Mouse (Mus musculus) bone marrow, adult 2 months (tissue): ENCODE measurements around the gene Rfpl4. TPM values are rescaled to one million over a fixed set of nuclear protein-coding genes. Genes with fewer than 3 reads are reported as not detected.
A peak's percentile ranks its signal among the peaks of the same experiment; 100 is the strongest.
"Not testable (repeated sequence)": the region's sequence is repeated elsewhere in the genome, so short reads cannot be mapped to it uniquely, and the experiment has no call there.

ENCODE experiments used
- H3K27ac ChIP-seq: fragments of 200-500 bp; 2 replicates; pipeline ENCODE4 v1.5.1; 2012; ENCODE audit warnings: low read depth, mild to moderate bottlenecking, control low read depth, inconsistent platforms, low read length; ENCODE audit not compliant: control insufficient read depth, poor library complexity, insufficient read depth
- H3K4me1 ChIP-seq: fragments of 200-500 bp; 2 replicates; pipeline ENCODE4 v1.6.1; 2011; ENCODE audit warnings: low read length; ENCODE audit not compliant: control insufficient read depth, insufficient read depth
- H3K4me3 ChIP-seq: fragments of 200-500 bp; replicated peaks from 2 replicates; pipeline ENCODE3; 2011; ENCODE audit warnings: mild to moderate bottlenecking, low read depth, low read length, control low read depth; ENCODE audit not compliant: control insufficient read depth
- CTCF ChIP-seq: fragments of 200-500 bp; IDR thresholded peaks from 2 replicates; pipeline ENCODE4 v1.5.1; 2011; ENCODE audit warnings: low read length, control low read depth; ENCODE audit not compliant: control insufficient read depth, insufficient read depth
- POLR2A ChIP-seq: fragments of 200-500 bp; IDR thresholded peaks from 2 replicates; pipeline ENCODE4 v1.6.1; 2011; ENCODE audit warnings: low read depth, mild to moderate bottlenecking, control low read depth, low read length, borderline replicate concordance; ENCODE audit not compliant: control insufficient read depth
- WGBS: fragments of 180-500 bp; shearing (Covaris S2); methylation state at CpG from one replicate; pipeline ENCODE4 v1.1.7; 2018; 5-methylcytosine and 5-hydroxymethylcytosine counted together
- polyA plus RNA-seq: library from polyadenylated mRNA; stranded (reverse); fragments of >200 nt; gene quantifications from 2 replicates; pipeline ENCODE4 v1.2.4, GENCODE M21; 2011; ENCODE audit warnings: low replicate concordance; ENCODE audit not compliant: missing spikeins, insufficient read depth, insufficient read length

Gene Rfpl4
- polyA plus RNA-seq, 1 experiment: not detected

- Histone ChIP-seq H3K4me3 (no peak overlapping the region), H3K27ac (peak overlapping the region; percentile 25), H3K4me1 (peaks cover 2% of the 10 kb centered on the region; the same call in 1 of the 2 replicates)
- 72% methylated on average over 18 of the region's 18 CpGs for WGBS
- no peak for TF ChIP-seq POLR2A
- no peak for TF ChIP-seq CTCF
These were observed 33.2 kb downstream of the Rfpl4 start for GRCm38 (mm10) chr7:5083325-5084105.

GRCm38 (mm10) chr7:5081939-5082338, 34.8 kb downstream of the Rfpl4 start:
- Histone ChIP-seq H3K4me1 (peaks cover 2% of the 10 kb centered on the region; the same call in 1 of the 2 replicates), H3K4me3 (no peak overlapping the region)

GRCm38 (mm10) chr7:5081241-5081640, 35.5 kb downstream of the Rfpl4 start:
- Histone ChIP-seq H3K27ac (no peak overlapping the region), H3K4me3 (peak overlapping the region; percentile 12), H3K4me1 (peaks cover 2% of the 10 kb centered on the region; the same call in 1 of the 2 replicates)
- TF ChIP-seq POLR2A (no peak), CTCF (no peak)
- WGBS: 45% methylated on average over 6 of the region's 6 CpGs

More at GRCm38 (mm10) chr7:5081939-5082338, 34.8 kb downstream of the Rfpl4 start:
- H3K27ac ChIP-seq: no peak overlapping the region
- TF ChIP-seq CTCF (no peak), POLR2A (no peak)
- 90% methylated on average over 2 of the region's 2 CpGs for WGBS

GRCm38 (mm10) chr7:5080815-5081214, 35.9 kb downstream of the Rfpl4 start:
- TF ChIP-seq CTCF (no peak), POLR2A (no peak)
- Histone ChIP-seq H3K4me1 (peaks cover 2% of the 10 kb centered on the region; the same call in 1 of the 2 replicates), H3K4me3 (peak overlapping the region; percentile 98), H3K27ac (peak overlapping the region; percentile 98)
- 12% methylated on average over 6 of the region's 6 CpGs for WGBS

- Histone ChIP-seq H3K4me3 (peak within 1 kb of the TSS; percentile 98), H3K27ac (peak within 1 kb of the TSS; percentile 98), H3K4me1 (peaks cover 2% of the 10 kb centered on the region; the same call in 1 of the 2 replicates)
- under 1% methylated on average over 81 of the region's 81 CpGs for WGBS
- peak; percentile 61; the same call in 1 of the 2 replicates for TF ChIP-seq POLR2A
- TF ChIP-seq CTCF: no peak
These were observed 36.6 kb downstream of the Rfpl4 start, which contains the start of gene Epn1 for GRCm38 (mm10) chr7:5080010-5080751. Gene Epn1, plus strand, starts transcription at chr7:5080235.

- 43% methylated on average over 10 of the region's 13 CpGs for WGBS
- not testable (repeated sequence) for H3K4me1 ChIP-seq
- Histone ChIP-seq H3K4me3 (peak overlapping the region; percentile 98), H3K27ac (peak overlapping the region; percentile 98)
These were observed 37.3 kb downstream of the Rfpl4 start for GRCm38 (mm10) chr7:5079365-5080009.

- Histone ChIP-seq H3K27ac (no peak overlapping the region), H3K4me1 (no peaks in the 10 kb centered on the region; the same call in 1 of the 2 replicates)
- 58% methylated on average over 2 of the region's 2 CpGs for WGBS
These were observed 39.8 kb downstream of the Rfpl4 start for GRCm38 (mm10) chr7:5076931-5077330.

GRCm38 (mm10) chr7:5074984-5075383, 41.8 kb downstream of the Rfpl4 start:
- 92% methylated on average over 5 of the region's 5 CpGs for WGBS
- Histone ChIP-seq H3K4me3 (no peak overlapping the region), H3K4me1 (no peaks in the 10 kb centered on the region), H3K27ac (no peak overlapping the region)
- TF ChIP-seq POLR2A (no peak), CTCF (no peak)

More at GRCm38 (mm10) chr7:5076931-5077330, 39.8 kb downstream of the Rfpl4 start:
- TF ChIP-seq POLR2A (no peak), CTCF (no peak)
- H3K4me3 ChIP-seq: no peak overlapping the region
